Mouse (Mus musculus): Measurements from ENCODE around the gene Vmn2r103.

The Vmn2r103 gene

GRCm38 (mm10) chr17:19773063-19773462 lies at the start of gene Vmn2r103:
Vmn2r103 (plus strand) TSS chr17:19773363.
- DNase-seq = no peak

GRCm38 (mm10) chr17:19778994-19779393 lies 5.8 kb downstream of the Vmn2r103 start:
- no peak for DNase-seq

- no peak for DNase-seq
Observed at GRCm38 (mm10) chr17:19789248-19789647, 16.1 kb downstream of the Vmn2r103 start.
